Mouse (Mus musculus): ENCODE measurements around the gene Chml. TPM values are rescaled to one million over a fixed set of nuclear protein-coding genes. Genes with fewer than 3 reads are reported as not detected.

Chml gene
- polyA plus RNA-seq, 1 experiment from 2014 or later: 4.6 TPM

DNA sequence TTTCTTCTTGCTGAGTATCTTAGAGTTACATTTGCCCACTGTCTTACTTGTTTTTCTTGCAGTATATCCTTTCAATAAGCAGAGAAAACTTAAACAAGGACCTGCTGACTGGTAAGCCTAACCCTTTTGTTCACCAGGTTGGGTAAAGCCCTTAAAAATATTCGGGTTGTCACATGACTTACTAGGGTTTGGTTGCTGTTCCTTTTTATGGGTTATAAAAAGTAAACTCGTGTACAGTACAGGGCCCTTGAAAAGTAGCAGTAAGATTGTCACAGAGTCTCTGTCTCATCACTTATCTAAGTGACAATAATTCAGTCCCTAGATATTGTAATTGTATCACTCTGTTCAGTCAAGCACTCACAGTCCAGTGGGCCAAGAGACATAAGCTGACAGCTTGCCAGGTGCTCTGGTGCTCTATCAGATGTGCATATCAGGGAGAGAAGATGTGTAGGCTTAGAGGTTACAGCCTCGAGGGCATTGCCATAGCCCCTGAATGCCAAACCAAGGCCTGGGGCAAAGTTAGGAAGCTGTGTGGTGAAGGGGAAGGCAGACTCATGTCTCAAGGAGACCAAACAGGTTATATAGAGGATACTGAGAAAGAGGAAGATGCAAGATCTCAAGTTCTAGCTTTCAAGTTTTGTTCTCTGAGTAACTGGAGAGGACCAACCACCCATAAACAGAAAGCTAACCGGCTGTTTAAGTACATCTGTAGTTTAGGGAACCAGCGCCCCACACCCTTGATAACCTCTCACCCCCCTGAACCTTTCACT, 49.0 kb downstream of the Chml start:
- Histone ChIP-seq H3K9me3 (replicated peaks) (no peaks in the 10 kb centered on the region), H3K27me3 (ENCODE audit: low read depth, poor library complexity, severe bottlenecking) (no peaks in the 10 kb centered on the region), H3K36me3 (no peaks in the 10 kb centered on the region), H3K27ac (replicated peaks) (no peak overlapping the region), H3K4me1 (peaks cover 6% of the 10 kb centered on the region; the same call in 1 of the 2 replicates), H3K4me3 (no peak overlapping the region)
- DNase-seq (ENCODE audit: low spot score): no peak
- WGBS: 80% methylated on average over 5 of the region's 5 CpGs

DNA sequence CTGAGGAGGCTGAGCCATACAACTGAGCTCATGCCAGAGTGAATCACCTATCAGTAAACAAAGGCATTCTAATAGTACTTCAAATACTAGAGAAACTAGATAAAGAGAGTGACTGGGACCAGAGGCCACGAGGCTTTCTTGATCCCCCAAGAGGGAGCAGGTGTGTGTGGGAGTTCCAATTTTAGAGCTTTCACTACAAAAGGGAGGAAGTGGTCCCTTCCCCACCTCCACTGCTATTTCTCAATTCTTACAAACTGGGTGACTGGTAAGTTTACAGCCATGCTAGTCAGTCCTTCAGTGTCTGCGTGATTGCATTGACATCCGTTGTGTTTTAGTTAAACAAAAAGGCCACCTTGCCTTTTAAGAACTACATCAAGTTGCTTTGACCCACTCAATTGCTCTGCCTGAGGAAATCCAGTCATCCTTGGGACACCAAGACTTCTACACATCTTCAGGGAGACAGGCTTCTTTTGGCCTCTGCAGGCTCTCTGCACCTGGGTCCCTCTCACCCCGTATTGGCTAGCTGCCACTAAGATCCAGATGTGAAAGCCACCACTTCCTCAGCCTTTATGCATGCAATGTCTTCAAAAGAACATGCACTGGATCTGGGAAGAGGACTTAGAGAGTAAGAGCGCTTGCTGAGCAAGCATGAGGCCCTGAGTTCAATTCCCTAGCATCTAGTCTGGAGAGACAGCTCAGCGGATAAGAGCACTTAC, 52.1 kb downstream of the Chml start:
- Histone ChIP-seq H3K9me3 (replicated peaks) (no peaks in the 10 kb centered on the region), H3K27me3 (ENCODE audit: low read depth, poor library complexity, severe bottlenecking) (no peaks in the 10 kb centered on the region), H3K27ac (replicated peaks) (no peak overlapping the region), H3K4me3 (no peak overlapping the region), H3K36me3 (no peaks in the 10 kb centered on the region), H3K4me1 (peaks cover 6% of the 10 kb centered on the region; the same call in 1 of the 2 replicates)
- DNase-seq (ENCODE audit: low spot score): no peak
- 84% methylated on average over 6 of the region's 6 CpGs for WGBS

GRCm38 (mm10) chr1:175639072-175639471, 53.6 kb downstream of the Chml start:
- H3K27me3 ChIP-seq (ENCODE audit: low read depth, poor library complexity, severe bottlenecking): no peaks in the 10 kb centered on the region
- H3K4me1 ChIP-seq: peaks cover 6% of the 10 kb centered on the region; the same call in 1 of the 2 replicates
- no peak overlapping the region for H3K27ac ChIP-seq (replicated peaks)
- WGBS: 93% methylated on average over 7 of the region's 7 CpGs
- DNase-seq (ENCODE audit: low spot score): no peak
- H3K36me3 ChIP-seq: no peaks in the 10 kb centered on the region
- no peak overlapping the region for H3K4me3 ChIP-seq
- H3K9me3 ChIP-seq (replicated peaks): no peaks in the 10 kb centered on the region

- Histone ChIP-seq H3K4me1 (peaks cover 6% of the 10 kb centered on the region; the same call in 1 of the 2 replicates), H3K36me3 (no peaks in the 10 kb centered on the region), H3K27me3 (ENCODE audit: low read depth, poor library complexity, severe bottlenecking) (no peaks in the 10 kb centered on the region), H3K9me3 (replicated peaks) (no peaks in the 10 kb centered on the region), H3K4me3 (no peak overlapping the region), H3K27ac (replicated peaks) (no peak overlapping the region)
- 88% methylated on average over 7 of the region's 7 CpGs for WGBS
- no peak for DNase-seq (ENCODE audit: low spot score)
Observed at GRCm38 (mm10) chr1:175637677-175638076, 55.0 kb downstream of the Chml start.

- H3K36me3 ChIP-seq: no peaks in the 10 kb centered on the region
- no peaks in the 10 kb centered on the region for H3K9me3 ChIP-seq (replicated peaks)
- no peak overlapping the region for H3K4me3 ChIP-seq
- DNase-seq (ENCODE audit: low spot score): no peak
- H3K4me1 ChIP-seq: no peaks in the 10 kb centered on the region
- H3K27me3 ChIP-seq (ENCODE audit: low read depth, poor library complexity, severe bottlenecking): no peaks in the 10 kb centered on the region
- no peak overlapping the region for H3K27ac ChIP-seq (replicated peaks)
- 97% methylated on average over 14 of the region's 14 CpGs for WGBS
Observed at GRCm38 (mm10) chr1:175632470-175632869, 60.2 kb downstream of the Chml start.

Other genes with a start within 250 kb of the Chml start
- gene Rgs7, start 200.4 kb downstream of the Chml start, polyA plus RNA-seq (2016; fragmentation: Nextera tagmentation; extraction: Ambion mirVana): 1.8 and 2.7 TPM in 2 replicates
- 0.11 and 0.12 TPM in 2 replicates for gene Kmo, start 72.5 kb downstream of the Chml start, polyA plus RNA-seq (2016; fragmentation: Nextera tagmentation; extraction: Ambion mirVana)
- gene Fh1, start 67.3 kb downstream of the Chml start, polyA plus RNA-seq (2016; fragmentation: Nextera tagmentation; extraction: Ambion mirVana): 108 and 124 TPM in 2 replicates
- gene Opn3, start 125 bp downstream of the Chml start, polyA plus RNA-seq (2016; fragmentation: Nextera tagmentation; extraction: Ambion mirVana): 14.7 and 16.4 TPM in 2 replicates
- not detected in 2 replicates for gene Wdr64, start 5.7 kb upstream of the Chml start, polyA plus RNA-seq (2016; fragmentation: Nextera tagmentation; extraction: Ambion mirVana)
- 120 and 138 TPM in 2 replicates for gene Exo1, start 187.7 kb upstream of the Chml start, polyA plus RNA-seq (2016; fragmentation: Nextera tagmentation; extraction: Ambion mirVana)
- gene Gm38100, start 227.4 kb upstream of the Chml start, polyA plus RNA-seq (2016; fragmentation: Nextera tagmentation; extraction: Ambion mirVana): 0.16 and 0.27 TPM in 2 replicates